Mouse (Mus musculus) MEL (cell line): ENCODE measurements around the gene Pycr1. TPM values are rescaled to one million over a fixed set of nuclear protein-coding genes. Genes with fewer than 3 reads are reported as not detected.

Source experiments
- DNase-seq: peaks from one replicate; pipeline ENCODE4 v3.0.0; 2011; ENCODE audit warnings: low read depth, low spot score
- H3K27ac ChIP-seq: 2 replicates; pipeline ENCODE4 v1.5.1; 2012; ENCODE audit warnings: low read depth, mild to moderate bottlenecking, control low read depth, low read length, moderate library complexity; ENCODE audit not compliant: control insufficient read depth
- H3K27me3 ChIP-seq, 2 experiments: fragments of 150-350 bp in 1 of 2; sonication (generic) in 1 of 2; 2 replicates each; pipeline ENCODE4 v1.6.1; 2012; ENCODE audit warnings: low read length in 2 of 2, mild to moderate bottlenecking in 2 of 2, improper control_type of control experiment in 1 of 2, moderate library complexity in 1 of 2; ENCODE audit not compliant: insufficient read depth in 2 of 2, control insufficient read depth in 1 of 2
- H3K36me3 ChIP-seq, 2 experiments: 2 replicates each; pipeline ENCODE4 v1.6.1; 2012 to 2014; ENCODE audit warnings: low read length in 2 of 2, improper control_type of control experiment in 1 of 2, inconsistent platforms in 1 of 2, mild to moderate bottlenecking in 1 of 2; ENCODE audit not compliant: insufficient read depth in 2 of 2, control insufficient read depth in 1 of 2
- H3K4me1 ChIP-seq, 2 experiments: fragments of 150-350 bp in 1 of 2; sonication (generic) in 1 of 2; 2 replicates each; pipeline ENCODE4 v1.6.1; 2012; ENCODE audit warnings: low read length in 2 of 2, improper control_type of control experiment in 1 of 2, mild to moderate bottlenecking in 1 of 2; ENCODE audit not compliant: insufficient read depth in 2 of 2, control insufficient read depth in 1 of 2
- H3K4me3 ChIP-seq, 2 experiments: fragments of 150-350 bp in 1 of 2; sonication (generic) in 1 of 2; 2 replicates each; pipeline ENCODE4 v1.5.1; 2012; ENCODE audit warnings: low read depth in 2 of 2, low read length in 2 of 2, mild to moderate bottlenecking in 2 of 2, moderate library complexity in 2 of 2, control low read depth in 1 of 2, improper control_type of control experiment in 1 of 2; ENCODE audit not compliant: control insufficient read depth in 1 of 2, insufficient read depth in 1 of 2
- H3K79me2 ChIP-seq: 2 replicates; pipeline ENCODE4 v1.6.1; 2012; ENCODE audit warnings: mild to moderate bottlenecking, low read length, moderate library complexity; ENCODE audit not compliant: control insufficient read depth, poor library complexity, insufficient read depth
- H3K9ac ChIP-seq: 2 replicates; pipeline ENCODE4 v1.6.1; 2012; ENCODE audit warnings: low read depth, mild to moderate bottlenecking, control low read depth, low read length, moderate library complexity; ENCODE audit not compliant: control insufficient read depth, poor library complexity, severe bottlenecking
- H3K9me3 ChIP-seq: fragments of 150-350 bp; sonication (generic); replicated peaks from 2 replicates; pipeline ENCODE4 v1.6.1; 2012; ENCODE audit warnings: mild to moderate bottlenecking, low read length, improper control_type of control experiment, moderate library complexity; ENCODE audit not compliant: insufficient read depth
- BHLHE40 ChIP-seq: IDR thresholded peaks from 2 replicates; pipeline ENCODE4 v1.6.1; 2012; ENCODE audit warnings: low read depth, mild to moderate bottlenecking, inconsistent platforms, low read length, improper control_type of control experiment, borderline replicate concordance
- CTCF ChIP-seq, 3 experiments: IDR thresholded peaks in 2 of 3; conservative IDR thresholded peaks in 1 of 3; 2 replicates each; pipeline ENCODE4 v1.5.1; 2011 to 2012; ENCODE audit warnings: low read length in 3 of 3, low read depth in 2 of 3, mild to moderate bottlenecking in 2 of 3, improper control_type of control experiment in 1 of 3, inconsistent platforms in 1 of 3, mixed read lengths in 1 of 3, moderate library complexity in 1 of 3; ENCODE audit not compliant: control insufficient read depth in 1 of 3, insufficient read depth in 1 of 3, poor library complexity in 1 of 3, severe bottlenecking in 1 of 3
- EP300 ChIP-seq, 2 experiments: IDR thresholded peaks; 2 replicates each; pipeline ENCODE4 v1.6.1; 2011; ENCODE audit warnings: improper control_type of control experiment in 2 of 2, low read length in 2 of 2, low read depth in 1 of 2, mild to moderate bottlenecking in 1 of 2
- HCFC1 ChIP-seq: IDR thresholded peaks from 2 replicates; pipeline ENCODE4 v1.6.1; 2012; ENCODE audit warnings: low read depth, mild to moderate bottlenecking, inconsistent platforms, low read length, improper control_type of control experiment, moderate library complexity
- KAT2A ChIP-seq: conservative IDR thresholded peaks from 2 replicates; pipeline ENCODE4 v1.6.1; 2012; ENCODE audit warnings: low read depth, low read length, improper control_type of control experiment, inconsistent platforms
- MAZ ChIP-seq: IDR thresholded peaks from 2 replicates; pipeline ENCODE4 v1.6.1; 2012; ENCODE audit warnings: low read depth, mild to moderate bottlenecking, inconsistent platforms, low read length, improper control_type of control experiment
- NELFE ChIP-seq: IDR thresholded peaks from 2 replicates; pipeline ENCODE4 v1.6.1; 2011; ENCODE audit warnings: low read depth, low read length, improper control_type of control experiment
- RAD21 ChIP-seq: IDR thresholded peaks from 2 replicates; pipeline ENCODE4 v1.6.1; 2011; ENCODE audit warnings: mild to moderate bottlenecking, low read depth, low read length, improper control_type of control experiment
- SIN3A ChIP-seq: IDR thresholded peaks from 2 replicates; pipeline ENCODE4 v1.6.1; 2012; ENCODE audit warnings: low read length, improper control_type of control experiment, inconsistent platforms
- SMC3 ChIP-seq: IDR thresholded peaks from 2 replicates; pipeline ENCODE4 v1.6.1; 2011; ENCODE audit warnings: low read depth, low read length, improper control_type of control experiment
- UBTF ChIP-seq: IDR thresholded peaks from 2 replicates; pipeline ENCODE4 v1.6.1; 2012; ENCODE audit warnings: low read depth, mild to moderate bottlenecking, inconsistent platforms, low read length, improper control_type of control experiment, moderate library complexity, borderline replicate concordance; ENCODE audit not compliant: insufficient read depth
- ZC3H11A ChIP-seq: IDR thresholded peaks from 2 replicates; pipeline ENCODE4 v1.6.1; 2012; ENCODE audit warnings: low read depth, mild to moderate bottlenecking, inconsistent platforms, low read length, improper control_type of control experiment
- ZKSCAN1 ChIP-seq: IDR thresholded peaks from 2 replicates; pipeline ENCODE4 v1.6.1; 2012; ENCODE audit warnings: low read depth, mild to moderate bottlenecking, inconsistent platforms, low read length, improper control_type of control experiment, moderate library complexity
- ZMIZ1 ChIP-seq: IDR thresholded peaks from 2 replicates; pipeline ENCODE4 v1.6.1; 2012; ENCODE audit warnings: low read depth, mild to moderate bottlenecking, inconsistent platforms, low read length, improper control_type of control experiment, moderate library complexity
- polyA plus RNA-seq, 2 experiments: library from polyadenylated mRNA; stranded (reverse) in 1 of 2; unstranded in 1 of 2; fragments of >175 nt in 1 of 2; fragments of >200 nt in 1 of 2; gene quantifications; 2 replicates each; pipeline versions ENCODE4 v1.2.1 to v1.2.4; 2012; ENCODE audit warnings: low replicate concordance in 2 of 2, low read depth in 1 of 2; ENCODE audit not compliant: insufficient read length in 2 of 2, insufficient read depth in 1 of 2, missing spikeins in 1 of 2
- total RNA-seq: library from RNA; depleted of rRNA; stranded (reverse); fragments of 300-350 nt; gene quantifications from 2 replicates; pipeline ENCODE4 v1.2.3, GENCODE M21; 2012

Gene Pycr1
- total and polyA plus RNA-seq, 3 experiments, result 2.6 to 15.3 TPM; not detected in 1

- H3K79me2 ChIP-seq, result peaks cover 23% of the 10 kb centered on the region
- TF ChIP-seq RAD21 (peak; percentile 85), ZC3H11A (peak; percentile 84), CTCF (IDR thresholded peaks at IDR 0.05 in 2 of 3, conservative IDR thresholded peaks at IDR 0.05 in 1 of 3; ENCODE audit: control insufficient read depth in 1 of 3, insufficient read depth in 1 of 3, low read depth in 2 of 3, low read length in 3 of 3, poor library complexity in 1 of 3, severe bottlenecking in 1 of 3) (peak; percentile 86 to 94 (median 89)), UBTF (no peak), HCFC1 (0 out of 2 replicates have a peak, but pooled peaks have one; percentile 20), BHLHE40 (peak; percentile 32; the same call in 1 of the 2 replicates), ZMIZ1 (peak; percentile 30; the same call in 1 of the 2 replicates), SIN3A (0 out of 2 replicates have a peak, but pooled peaks have one; percentile 38), EP300 (IDR thresholded peaks at IDR 0.05; ENCODE audit: low read depth in 1 of 2, low read length in 2 of 2) (no peak), MAZ (no peak), SMC3 (peak; percentile 90)
- H3K27ac ChIP-seq, result no peak overlapping the region
- H3K9me3 ChIP-seq, result no peaks in the 10 kb centered on the region
- H3K9ac ChIP-seq, result no peak overlapping the region
- peak; percentile 79 for DNase-seq
- H3K4me1 ChIP-seq, result peaks cover 0 to 7% of the 10 kb centered on the region in 2 experiments; a peak in 3 of 4 replicates
- peaks cover 1 to 4% of the 10 kb centered on the region in 2 experiments for H3K36me3 ChIP-seq
- no peak overlapping the region for H3K4me3 ChIP-seq
- no peaks in the 10 kb centered on the region for H3K27me3 ChIP-seq
Measured at GRCm38 (mm10) chr11:120612763-120613162, 30.8 kb downstream of the Pycr1 start.

GRCm38 (mm10) chr11:120610477-120611046 is 33.0 kb downstream of the Pycr1 start:
- H3K4me1 ChIP-seq, result no peaks in the 10 kb centered on the region
- peaks cover 0 to 1% of the 10 kb centered on the region in 2 experiments; a peak in 2 of 4 replicates for H3K36me3 ChIP-seq
- H3K27me3 ChIP-seq, result no peaks in the 10 kb centered on the region
- no peak overlapping the region for H3K9ac ChIP-seq
- peaks cover 5% of the 10 kb centered on the region; the same call in 1 of the 2 replicates for H3K79me2 ChIP-seq
- no peak for DNase-seq
- no peak overlapping the region for H3K4me3 ChIP-seq
- TF ChIP-seq ZKSCAN1, result no peak
- no peak for TF ChIP-seq EP300 (IDR thresholded peaks at IDR 0.05; ENCODE audit: low read depth in 1 of 2, low read length in 2 of 2)
- no peak for TF ChIP-seq KAT2A
- TF ChIP-seq BHLHE40, result no peak
- no peak for TF ChIP-seq MAZ
- no peak for TF ChIP-seq SMC3
- no peak for TF ChIP-seq NELFE
- no peaks in the 10 kb centered on the region for H3K9me3 ChIP-seq
- H3K27ac ChIP-seq, result no peak overlapping the region
